In genomic region chr17:57290671-57291055, GRCm38 (mm10) we compare ENCODE assay signal across 1 mouse cellular context.
TF ChIP-seq lines count a peak whose summit lies in the region.

No protein-coding gene starts in this region.

TF ChIP-seq in CH12.LX, 34 proteins besides CTCF, POLR2A, EP300 and RAD21 (continued from another document):
- TF ChIP-seq NRF1 (IDR thresholded peaks at IDR 0.05; ENCODE audit: low read depth, low read length), result no peak
- 0 out of 2 replicates have a peak, but pooled peaks have one; percentile 2 for TF ChIP-seq IRF4 (IDR thresholded peaks at IDR 0.05; ENCODE audit: low read depth, low read length)
- no peak for TF ChIP-seq ZKSCAN1 (IDR thresholded peaks at IDR 0.05; ENCODE audit: borderline replicate concordance, low read depth, low read length)
- peak; percentile 15; the same call in 1 of the 2 replicates for TF ChIP-seq ZMIZ1 (IDR thresholded peaks at IDR 0.05; ENCODE audit: low read depth, low read length)
- peak; percentile 60; the same call in 1 of the 2 replicates for TF ChIP-seq NELFE (IDR thresholded peaks at IDR 0.05; ENCODE audit: low read depth, low read length)
- TF ChIP-seq ZC3H11A (IDR thresholded peaks at IDR 0.05; ENCODE audit: low read depth, low read length), result no peak
- TF ChIP-seq JUND (conservative IDR thresholded peaks at IDR 0.05; ENCODE audit: low read depth, low read length), result no peak
- TF ChIP-seq ELF1 (IDR thresholded peaks at IDR 0.05; ENCODE audit: low read depth, low read length), result no peak
- TF ChIP-seq SMC3 (IDR thresholded peaks at IDR 0.05; ENCODE audit: low read depth, low read length), result no peak; the same call in 1 of the 2 replicates
- TF ChIP-seq MXI1 (IDR thresholded peaks at IDR 0.05; ENCODE audit: low read depth, low read length), result peak; percentile 45; the same call in 1 of the 2 replicates
- TF ChIP-seq JUN (IDR thresholded peaks at IDR 0.05; ENCODE audit: insufficient read depth, low read depth, low read length), result peak; percentile 42; the same call in 1 of the 2 replicates
- TF ChIP-seq GABPA (IDR thresholded peaks at IDR 0.05; ENCODE audit: insufficient replicate concordance, low read depth, low read length), result no peak
- no peak for TF ChIP-seq ZNF384 (IDR thresholded peaks at IDR 0.05; ENCODE audit: low read depth, low read length)
- TF ChIP-seq PAX5 (IDR thresholded peaks at IDR 0.05; ENCODE audit: low read length), result no peak
- peak; percentile 95 for TF ChIP-seq BHLHE40 (IDR thresholded peaks at IDR 0.05; ENCODE audit: low read depth, low read length)
